Mouse (Mus musculus) heart, postnatal 0 days (tissue): ENCODE measurements around the gene Olfr6.

Source experiments
- CTCF ChIP-seq: IDR thresholded peaks from 2 replicates; pipeline ENCODE4 v1.5.1; 2016; ENCODE audit warnings: antibody characterized with exemption, control low read depth, low read depth
- EP300 ChIP-seq: IDR thresholded peaks from 2 replicates; pipeline ENCODE4 v1.6.1; 2016; ENCODE audit warnings: antibody characterized with exemption, low read depth

- no peak for TF ChIP-seq CTCF
- TF ChIP-seq EP300, result no peak
These were observed 11.6 kb upstream of the Olfr6 start, which contains the start of gene Olfr711 for GRCm38 (mm10) chr7:106975353-106975752.
